Mouse (Mus musculus): ENCODE results near the gene Fam98c.

- TF ChIP-seq USF1 (IDR thresholded peaks at IDR 0.05; ENCODE audit: low read depth): no peak
- TF ChIP-seq TCF3 (IDR thresholded peaks at IDR 0.05; ENCODE audit: insufficient read length, low read depth): no peak
- TF ChIP-seq CEBPB (IDR thresholded peaks at IDR 0.05; ENCODE audit: insufficient read depth, poor library complexity, severe bottlenecking): no peak
Observed at GRCm38 (mm10) chr7:29178106-29178505, 22.1 kb upstream of the Fam98c start.
